Mouse (Mus musculus): Measurements from ENCODE around the gene Srrm2.

GRCm38 (mm10) chr17:23797316-23797715 is 7.0 kb downstream of the Srrm2 start:
- no peak for TF ChIP-seq USF1 (IDR thresholded peaks at IDR 0.05; ENCODE audit: low read depth)
- no peak for TF ChIP-seq MAX (IDR thresholded peaks at IDR 0.05)
- TF ChIP-seq CTCF (IDR thresholded peaks at IDR 0.05; ENCODE audit: control insufficient read depth, insufficient read depth, insufficient read length), result no peak
- TF ChIP-seq MYOG (IDR thresholded peaks at IDR 0.05; ENCODE audit: control insufficient read depth, extremely low read depth, insufficient read length), result no peak
- TF ChIP-seq MYOD1 (IDR thresholded peaks at IDR 0.05; ENCODE audit: control insufficient read depth, insufficient read length, low read depth), result no peak
- no peak for TF ChIP-seq CEBPB (IDR thresholded peaks at IDR 0.05; ENCODE audit: low read depth)
- TF ChIP-seq FOSL1 (IDR thresholded peaks at IDR 0.05; ENCODE audit: insufficient read depth, low read length, poor library complexity, severe bottlenecking), result no peak
